Mouse (Mus musculus): ENCODE measurements around the gene E030018B13Rik.

- no peak for TF ChIP-seq CTCF (IDR thresholded peaks at IDR 0.05; ENCODE audit: low read depth)
- TF ChIP-seq EP300 (IDR thresholded peaks at IDR 0.05; ENCODE audit: low read depth): no peak
These were observed 15.8 kb downstream of the E030018B13Rik start for GRCm38 (mm10) chr7:63932461-63932860.

Data from liver, embryonic 14.5 days (tissue).